Mouse (Mus musculus) fibroblast of lung, adult 2 months (primary cell): ENCODE data around the gene Olfr551.
"Not testable (repeated sequence)": the region's sequence is repeated elsewhere in the genome, so short reads cannot be mapped to it uniquely, and the experiment has no call there.

Experiments used
- DNase-seq: peaks from one replicate; pipeline ENCODE4 v3.0.0-alpha.2; 2011; ENCODE audit warnings: low read depth

Olfr551 gene

GRCm38 (mm10) chr7:102591786-102592185 is at the start of gene Olfr551:
Gene Olfr551 (minus strand): TSS chr7:102591886.
- DNase-seq, result no peak

DNA sequence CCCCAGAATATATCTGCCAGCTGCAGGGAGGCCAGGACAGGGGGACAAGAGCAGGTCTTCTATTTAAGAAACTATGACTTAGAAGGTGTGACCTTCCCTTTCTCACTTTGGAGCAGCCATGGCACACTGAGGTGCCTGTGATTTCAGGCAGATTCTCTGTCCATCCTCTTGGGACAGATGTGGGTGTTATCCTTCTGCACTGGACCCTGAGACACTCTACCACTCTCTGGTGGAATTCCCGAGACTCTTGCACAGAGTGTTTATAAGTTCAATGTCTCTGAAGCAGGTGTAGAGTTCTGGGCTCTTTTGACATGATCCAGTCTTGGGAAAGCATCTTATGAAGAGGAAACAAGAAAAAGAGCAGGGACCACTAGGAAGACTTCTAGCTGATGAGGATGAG is 46.4 kb upstream of the Olfr551 start, which contains the start of gene Olfr554:
TSS of gene Olfr554 (plus strand) at position 301 of the 400 bp plus-strand sequence.
- DNase-seq, result no peak

- DNase-seq, result peak; percentile 20
Observed at GRCm38 (mm10) chr7:102636665-102637064, 45.0 kb upstream of the Olfr551 start.

GRCm38 (mm10) chr7:102620368-102620767 is 28.7 kb upstream of the Olfr551 start:
- not testable (repeated sequence) for DNase-seq

- DNase-seq, result no peak
Observed at GRCm38 (mm10) chr7:102619608-102620007, 27.9 kb upstream of the Olfr551 start.

DNA sequence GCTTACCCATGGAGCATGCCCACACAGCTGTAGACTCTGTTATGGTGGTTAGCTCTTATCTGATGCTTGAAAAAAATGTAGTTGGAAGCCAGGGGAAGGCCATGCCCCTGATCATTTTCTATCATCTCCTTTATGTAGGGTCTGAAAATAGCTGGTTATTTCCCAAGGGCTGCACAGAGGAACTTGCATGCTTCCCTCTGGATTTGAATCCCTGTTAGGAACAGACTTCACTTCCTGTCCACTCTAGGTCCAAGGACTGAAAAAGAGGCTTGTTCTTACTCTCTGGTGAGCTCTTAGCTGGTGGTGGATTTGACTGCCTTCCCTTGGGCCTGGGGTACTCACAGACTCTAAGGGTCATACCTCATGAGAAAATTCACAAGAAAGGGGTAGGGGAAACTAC is 26.4 kb upstream of the Olfr551 start, which contains the start of gene Olfr553:
TSS of gene Olfr553 (minus strand) at position 101 of the 400 bp plus-strand sequence.
- DNase-seq, result no peak

- no peak for DNase-seq
Observed at GRCm38 (mm10) chr7:102597378-102598031, 5.8 kb upstream of the Olfr551 start, which contains the start of gene Olfr552. Gene Olfr552 (plus strand): TSS chr7:102597770.

DNA sequence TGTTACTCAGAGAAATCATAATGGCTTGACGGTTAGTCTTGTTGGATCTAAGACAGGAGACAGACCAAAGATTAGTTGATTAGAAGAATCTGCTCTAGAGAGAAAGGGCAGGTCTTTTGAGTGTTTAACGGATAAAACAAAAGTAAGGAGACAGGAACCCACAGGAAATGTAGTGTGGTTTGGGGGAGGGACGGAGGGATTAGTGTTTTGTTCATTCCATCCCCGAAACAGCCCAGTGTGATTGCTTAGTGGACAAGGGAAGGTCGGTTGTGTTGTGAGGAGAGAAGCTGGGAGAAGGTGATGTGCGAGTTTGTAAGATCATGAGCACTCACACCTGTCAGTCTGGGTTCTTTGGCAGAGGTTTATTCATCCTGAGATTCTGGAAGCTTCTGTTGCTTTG is 15.7 kb downstream of the Olfr551 start:
- no peak for DNase-seq

DNA sequence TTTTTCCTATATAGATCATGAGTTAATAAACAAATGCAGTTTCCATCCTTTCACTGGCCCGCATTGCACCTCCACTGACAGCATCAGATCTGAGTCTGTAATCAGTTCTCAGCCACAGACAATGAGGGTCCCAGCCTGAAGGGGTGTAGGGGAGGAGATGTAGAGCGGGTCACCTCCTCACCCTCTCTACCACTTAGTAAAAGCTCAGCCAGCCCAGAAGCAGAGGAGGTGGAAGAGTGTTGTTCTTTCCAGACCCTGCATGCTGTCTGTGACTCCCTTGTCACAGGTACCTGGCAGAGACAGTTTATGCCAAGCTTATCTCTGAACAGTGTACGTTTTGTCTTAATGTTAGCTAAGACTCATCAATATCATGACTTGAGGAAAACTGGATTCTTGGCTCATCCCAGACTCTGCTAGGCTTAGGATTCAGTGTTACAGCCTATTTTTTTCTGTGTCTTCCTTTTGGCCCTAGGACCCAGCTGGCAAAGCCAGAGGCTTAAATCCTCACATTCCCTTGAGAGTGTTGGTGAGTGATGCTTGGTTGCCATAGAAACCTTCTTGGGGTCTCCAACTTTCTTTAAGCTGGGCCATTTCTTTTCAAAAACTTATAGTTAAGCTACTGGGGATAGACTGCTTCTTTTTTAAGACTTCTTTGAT is 18.4 kb downstream of the Olfr551 start:
- DNase-seq, result no peak

GRCm38 (mm10) chr7:102571142-102571541 is 20.5 kb downstream of the Olfr551 start, which contains the start of gene Olfr550:
Gene Olfr550 (plus strand): TSS chr7:102571442.
- no peak for DNase-seq

DNA sequence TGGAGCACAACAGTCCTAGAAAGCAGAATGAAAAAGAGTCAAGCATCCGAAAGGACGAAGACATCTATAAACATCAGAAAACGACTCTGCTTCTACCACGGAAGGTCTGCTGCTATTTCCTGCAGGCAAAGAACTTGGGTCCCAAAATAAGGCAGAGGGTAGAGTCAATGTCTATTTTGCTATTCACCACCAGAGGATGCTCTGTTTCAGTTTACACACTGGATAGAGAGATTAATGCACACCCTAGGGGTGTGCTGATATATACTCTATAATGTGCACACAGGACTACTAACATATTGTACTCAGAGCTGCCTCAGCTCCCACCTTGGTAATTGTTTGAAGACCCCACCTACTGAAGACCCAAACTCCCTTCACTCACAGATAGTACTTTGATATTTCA is 25.5 kb downstream of the Olfr551 start:
- DNase-seq, result no peak

DNA sequence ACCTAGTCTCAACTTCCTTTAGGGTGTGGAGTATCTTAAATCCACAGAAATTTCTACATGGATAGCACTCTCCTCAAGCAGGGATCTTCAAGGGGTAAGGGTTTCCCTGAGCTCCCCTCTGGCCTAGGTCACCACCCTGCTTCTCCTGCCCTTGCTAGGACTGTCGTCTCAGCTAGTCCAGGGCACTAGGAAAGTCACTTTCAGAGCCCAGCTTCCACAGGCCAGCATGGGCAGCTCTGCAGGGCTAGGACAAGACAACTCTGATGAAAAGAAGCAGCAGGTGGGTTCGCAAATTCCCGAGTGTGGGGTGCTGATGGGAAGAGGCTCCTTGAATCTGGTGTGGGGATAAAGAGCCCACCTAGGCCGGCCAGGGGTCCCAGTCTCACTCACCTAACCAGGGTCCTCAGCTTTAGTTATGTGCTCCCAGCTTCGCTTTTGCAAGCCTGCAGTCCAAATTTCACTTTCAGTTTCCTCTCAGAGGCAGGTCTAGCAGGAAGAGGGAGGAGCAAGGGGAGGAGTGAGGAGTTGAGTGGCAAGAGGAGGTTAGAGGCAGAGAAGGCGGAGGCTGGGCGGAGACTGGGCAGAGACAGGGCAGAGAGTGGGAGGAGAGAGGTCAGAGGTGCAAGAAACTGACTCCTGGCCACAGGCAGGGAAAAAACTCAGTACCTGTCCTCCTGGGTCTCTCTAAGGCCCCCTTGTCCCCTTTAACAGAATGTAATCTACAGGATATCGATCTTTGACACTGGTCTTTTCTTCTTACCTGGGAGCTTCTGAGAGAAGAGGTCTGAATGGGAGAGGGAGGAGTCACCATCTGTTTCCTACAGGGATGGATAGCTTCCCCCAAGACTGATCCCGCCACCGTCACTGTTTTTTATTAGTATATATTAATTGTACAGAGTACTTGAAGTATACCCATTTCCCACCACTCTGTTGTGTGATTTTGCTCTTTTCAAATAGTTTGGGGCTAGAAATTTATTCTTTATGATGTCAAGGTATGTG is 26.4 kb downstream of the Olfr551 start, which contains the start of gene Trim21:
TSS of gene Trim21 (minus strand) at position 488 of the 999 bp plus-strand sequence.
- peak; percentile 79 for DNase-seq

DNA sequence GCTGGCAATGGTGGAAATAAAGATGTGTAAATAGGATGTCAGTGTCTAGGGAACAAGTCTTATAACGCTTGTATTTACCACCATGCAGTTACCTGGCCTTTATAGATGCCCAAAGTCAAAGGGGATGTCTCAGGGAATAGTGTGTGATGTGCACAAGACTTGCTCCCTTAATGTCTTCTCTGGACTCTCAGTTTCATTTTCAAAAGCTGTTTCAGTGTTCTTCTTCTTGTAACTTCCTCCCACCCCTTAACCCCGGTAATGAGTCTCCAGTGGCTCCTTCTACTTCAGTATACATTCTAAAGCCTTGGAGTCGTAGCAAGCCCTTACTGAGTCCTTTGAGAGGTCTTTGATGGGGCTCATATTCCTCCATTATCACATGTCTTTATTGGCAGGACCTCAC is 38.4 kb downstream of the Olfr551 start:
- DNase-seq, result no peak

- DNase-seq, result no peak
Observed at GRCm38 (mm10) chr7:102549570-102549969, 42.1 kb downstream of the Olfr551 start, which contains the start of gene Olfr549. Gene Olfr549 (plus strand): TSS chr7:102549870.

- DNase-seq, result no peak
Observed at GRCm38 (mm10) chr7:102541251-102541650, 50.4 kb downstream of the Olfr551 start.

DNA sequence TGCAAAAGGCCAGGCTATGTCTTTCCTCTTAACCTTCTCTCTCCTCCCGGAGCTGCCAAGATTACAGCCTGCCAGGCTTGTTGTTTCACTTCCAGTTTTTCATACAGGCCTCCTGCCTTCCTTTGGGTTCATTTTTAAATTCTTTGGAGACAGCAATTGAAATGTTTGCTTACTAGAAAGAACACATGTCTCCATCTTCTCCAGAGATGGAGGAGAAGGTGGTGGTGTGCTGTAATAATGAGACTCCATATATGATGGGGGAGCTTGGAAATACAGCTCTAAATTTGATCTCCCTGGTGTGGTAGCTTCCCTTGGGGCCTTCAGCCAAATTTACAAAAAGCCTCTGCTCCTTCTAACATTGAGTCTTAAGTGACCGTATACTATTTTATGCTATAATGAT is 51.1 kb downstream of the Olfr551 start, which contains the start of gene Olfr548-ps1:
TSS of gene Olfr548-ps1 (plus strand) at position 301 of the 400 bp plus-strand sequence.
- no peak for DNase-seq

DNA sequence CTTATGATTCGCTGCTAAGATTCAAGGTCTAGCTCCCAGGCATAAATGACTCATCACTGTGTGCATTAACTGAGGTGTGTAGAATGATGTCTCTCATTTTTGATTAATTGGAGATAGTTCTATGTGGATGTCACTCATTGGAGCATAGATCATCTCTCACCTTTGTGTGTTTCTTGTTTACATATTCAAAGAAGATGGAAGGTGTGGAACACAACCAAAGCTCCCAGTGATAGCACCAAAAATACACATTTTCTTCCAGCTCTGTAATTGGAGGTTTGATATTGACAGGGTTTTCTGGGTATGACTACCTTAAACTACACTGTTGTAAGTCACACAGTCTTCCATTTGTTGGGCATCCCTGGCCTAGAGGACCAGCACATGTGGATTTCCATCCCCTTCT is 57.2 kb downstream of the Olfr551 start, which contains the start of gene Olfr547:
TSS of gene Olfr547 (plus strand) at position 301 of the 400 bp plus-strand sequence.
- no peak for DNase-seq
